Mouse (Mus musculus) embryonic facial prominence, embryonic 13.5 days (tissue): ENCODE results near the gene Kcnk7. TPM values are rescaled to one million over a fixed set of nuclear protein-coding genes. Genes with fewer than 3 reads are reported as not detected.

Experiments used
- ATAC-seq: fragments of 200-750 bp; cut with Nextera tagmentation; 2 replicates; pipeline ENCODE4 v1.8.0; 2017; ENCODE audit warnings: low read depth; ENCODE audit not compliant: insufficient number of reproducible peaks, insufficient read depth, low FRiP score, low TSS enrichment
- H3K27ac ChIP-seq: fragments of 300-500 bp; sonication (generic); 2 replicates; pipeline ENCODE4 v1.5.1; 2015; ENCODE audit warnings: moderate library complexity, mild to moderate bottlenecking, inconsistent platforms
- H3K27me3 ChIP-seq: fragments of 300-500 bp; sonication (generic); 2 replicates; pipeline ENCODE4 v1.6.1; 2015; ENCODE audit warnings: mild to moderate bottlenecking, inconsistent platforms
- H3K36me3 ChIP-seq: fragments of 300-500 bp; sonication (generic); 2 replicates; pipeline ENCODE4 v1.6.1; 2015; ENCODE audit warnings: mild to moderate bottlenecking, inconsistent platforms
- H3K4me1 ChIP-seq: fragments of 300-500 bp; sonication (generic); 2 replicates; pipeline ENCODE4 v1.6.1; 2015; ENCODE audit warnings: inconsistent platforms
- H3K4me2 ChIP-seq: fragments of 300-500 bp; sonication (generic); 2 replicates; pipeline ENCODE4 v1.6.1; 2015; ENCODE audit warnings: moderate library complexity, mild to moderate bottlenecking, inconsistent platforms
- H3K4me3 ChIP-seq: fragments of 300-500 bp; sonication (generic); 2 replicates; pipeline ENCODE4 v1.5.1; 2015; ENCODE audit warnings: mild to moderate bottlenecking, inconsistent platforms
- H3K9ac ChIP-seq: fragments of 300-500 bp; sonication (generic); 2 replicates; pipeline ENCODE4 v1.6.1; 2015; ENCODE audit warnings: mild to moderate bottlenecking, inconsistent platforms
- H3K9me3 ChIP-seq: fragments of 300-500 bp; sonication (generic); 2 replicates; pipeline ENCODE4 v1.6.1; 2016; ENCODE audit warnings: inconsistent platforms
- WGBS: fragments of 180-500 bp; shearing (Covaris S2); methylation state at CpG from one replicate; pipeline ENCODE4 v1.1.7; 2015; ENCODE audit warnings: mixed read lengths; 5-methylcytosine and 5-hydroxymethylcytosine counted together
- polyA plus RNA-seq: library from polyadenylated mRNA; unstranded; fragments of >200 nt; fragmentation: Nextera tagmentation; extraction: Ambion mirVana; gene quantifications from 2 replicates; pipeline ENCODE4 v1.2.1, GENCODE M21; 2015

Gene Kcnk7
- polyA plus RNA-seq, 1 experiment from 2014 or later = 0.59 TPM

- H3K36me3 ChIP-seq = peaks cover 59% of the 10 kb centered on the region
- no peaks in the 10 kb centered on the region for H3K9me3 ChIP-seq
- H3K4me1 ChIP-seq = peaks cover 61% of the 10 kb centered on the region
- 75% methylated on average over 5 of the region's 5 CpGs for WGBS
- peak overlapping the region; percentile 69 for H3K27ac ChIP-seq
- no peak for ATAC-seq
- peak overlapping the region; percentile 94 for H3K9ac ChIP-seq
- peak overlapping the region; percentile 97 for H3K4me3 ChIP-seq
- peak overlapping the region; percentile 100 for H3K4me2 ChIP-seq
- no peaks in the 10 kb centered on the region for H3K27me3 ChIP-seq
These were observed 12.6 kb upstream of the Kcnk7 start for GRCm38 (mm10) chr19:5691601-5692000.

DNA sequence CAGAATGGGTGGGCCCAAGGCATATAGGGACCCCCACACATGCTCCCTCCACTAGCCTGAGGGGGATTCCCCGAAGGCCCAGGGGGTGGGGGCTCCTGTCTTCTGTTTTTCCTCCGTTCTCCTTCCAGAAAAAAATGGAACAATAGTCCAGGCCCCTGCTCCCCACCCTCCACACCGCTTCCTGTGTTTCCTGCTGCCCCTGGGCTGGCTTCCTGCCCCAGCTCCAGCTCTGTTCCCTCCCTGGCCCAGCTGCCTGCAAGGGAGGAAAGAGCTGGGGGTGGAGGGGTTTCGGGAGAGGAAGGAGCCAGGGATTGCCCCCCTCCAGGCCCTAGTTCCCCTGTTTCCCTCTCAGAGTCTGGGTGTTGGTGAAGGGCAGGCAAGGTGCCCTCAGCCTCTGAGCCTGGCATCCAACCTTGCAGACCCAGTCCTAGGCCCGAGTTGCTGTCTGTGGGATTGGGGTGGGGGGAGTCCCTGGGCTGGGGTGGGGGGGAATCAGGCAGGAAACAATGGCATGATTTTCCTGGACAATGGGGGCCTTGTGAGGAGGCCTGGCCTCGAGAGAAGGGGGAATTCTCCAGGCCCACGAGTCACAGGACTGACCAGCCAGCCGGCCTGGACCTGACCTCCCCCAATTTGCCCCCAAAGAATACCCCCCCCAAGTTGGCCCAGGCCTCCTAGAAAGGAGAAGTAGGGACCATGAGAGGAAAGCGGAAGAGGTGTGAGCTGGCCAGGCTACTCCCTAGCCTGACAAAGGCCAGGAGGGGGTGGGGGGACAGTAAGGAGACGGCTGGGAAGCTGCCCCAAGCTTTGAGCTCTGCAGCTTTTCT is 11.9 kb upstream of the Kcnk7 start:
- H3K9ac ChIP-seq = peak overlapping the region; percentile 94
- peak overlapping the region; percentile 69 for H3K27ac ChIP-seq
- ATAC-seq = no peak
- H3K4me2 ChIP-seq = peak overlapping the region; percentile 100
- H3K4me1 ChIP-seq = peaks cover 57% of the 10 kb centered on the region
- H3K9me3 ChIP-seq = no peaks in the 10 kb centered on the region
- peaks cover 62% of the 10 kb centered on the region for H3K36me3 ChIP-seq
- H3K27me3 ChIP-seq = no peaks in the 10 kb centered on the region
- H3K4me3 ChIP-seq = peak overlapping the region; percentile 97
- 37% methylated on average over 10 of the region's 10 CpGs for WGBS

DNA sequence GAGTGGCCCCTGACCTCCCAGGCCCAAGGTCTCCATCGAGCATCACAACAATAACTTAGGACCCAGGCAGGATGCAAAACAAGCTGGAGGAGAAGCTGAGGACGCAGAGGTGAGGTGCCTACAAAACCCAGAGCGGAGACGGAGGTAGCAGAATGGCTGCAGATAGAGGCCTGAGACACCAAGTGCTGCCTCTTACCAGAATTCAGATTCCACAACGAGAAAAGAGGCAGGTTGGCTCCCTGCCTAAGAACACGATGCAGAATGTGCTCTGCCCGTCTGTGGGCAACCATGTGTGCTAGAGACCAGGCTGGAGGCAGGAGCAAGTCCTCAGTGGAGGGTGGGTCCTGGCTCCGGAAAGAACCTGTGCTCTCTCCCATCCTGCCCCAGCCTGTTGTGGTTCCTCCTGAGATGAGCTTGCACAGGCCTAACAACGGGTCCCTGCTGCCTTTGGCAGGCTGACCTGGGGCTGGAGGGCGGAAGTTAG is 11.2 kb upstream of the Kcnk7 start:
- Histone ChIP-seq H3K9me3 (no peaks in the 10 kb centered on the region), H3K9ac (peak overlapping the region; percentile 94), H3K4me3 (peak overlapping the region; percentile 97), H3K27me3 (no peaks in the 10 kb centered on the region), H3K36me3 (peaks cover 68% of the 10 kb centered on the region), H3K4me1 (peaks cover 50% of the 10 kb centered on the region), H3K27ac (peak overlapping the region; percentile 69; the same call in 1 of the 2 replicates), H3K4me2 (peak overlapping the region; percentile 100)
- WGBS = 65% methylated on average over 10 of the region's 10 CpGs
- no peak for ATAC-seq

- H3K4me3 ChIP-seq = no peak overlapping the region
- peak overlapping the region; percentile 69; the same call in 1 of the 2 replicates for H3K27ac ChIP-seq
- no peak for ATAC-seq
- peak overlapping the region; percentile 94; the same call in 1 of the 2 replicates for H3K9ac ChIP-seq
- H3K4me2 ChIP-seq = peak overlapping the region; percentile 100
- H3K36me3 ChIP-seq = peaks cover 77% of the 10 kb centered on the region
- WGBS = 86% methylated on average over 6 of the region's 6 CpGs
- H3K27me3 ChIP-seq = no peaks in the 10 kb centered on the region
- H3K4me1 ChIP-seq = peaks cover 49% of the 10 kb centered on the region
- H3K9me3 ChIP-seq = no peaks in the 10 kb centered on the region
These were observed 10.4 kb upstream of the Kcnk7 start for GRCm38 (mm10) chr19:5693801-5694200.

DNA sequence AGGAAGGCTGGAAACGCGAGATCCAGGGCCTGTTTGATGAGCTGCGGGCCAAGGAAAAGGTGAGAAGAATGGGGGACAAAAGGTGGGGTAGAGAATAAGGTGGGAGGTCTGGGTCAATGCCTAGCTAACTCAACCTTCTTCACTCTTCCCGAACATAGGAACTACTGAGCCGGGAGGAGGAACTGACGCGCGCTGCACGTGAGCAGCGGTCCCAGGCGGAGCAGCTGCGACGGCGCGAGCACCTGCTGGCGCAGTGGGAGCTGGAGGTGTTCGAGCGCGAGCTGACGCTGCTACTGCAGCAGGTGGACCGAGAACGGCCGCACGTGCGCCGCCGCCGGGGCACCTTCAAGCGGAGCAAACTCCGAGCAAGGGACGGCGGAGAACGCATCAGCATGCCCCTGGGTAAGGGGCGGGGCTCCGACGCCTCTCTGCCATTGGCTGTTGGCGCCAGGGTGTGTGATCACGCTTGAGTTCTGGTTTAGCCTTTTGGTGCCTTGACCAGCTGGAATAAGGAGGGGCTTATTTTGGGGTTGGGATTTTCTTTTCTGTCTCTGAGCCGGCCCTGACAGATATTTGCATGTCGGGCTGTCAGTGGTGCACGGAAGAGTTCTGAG is 8.2 kb upstream of the Kcnk7 start:
- H3K4me3 ChIP-seq = peak overlapping the region; percentile 1; the same call in 1 of the 2 replicates
- 0 out of 2 replicates have a peak overlapping the region, but pooled peaks have one; percentile 12 for H3K9ac ChIP-seq
- no peak for ATAC-seq
- H3K27ac ChIP-seq = no peak overlapping the region
- peaks cover 93% of the 10 kb centered on the region for H3K36me3 ChIP-seq
- no peaks in the 10 kb centered on the region for H3K9me3 ChIP-seq
- no peaks in the 10 kb centered on the region for H3K27me3 ChIP-seq
- H3K4me2 ChIP-seq = peak overlapping the region; percentile 27; the same call in 1 of the 2 replicates
- H3K4me1 ChIP-seq = peaks cover 39% of the 10 kb centered on the region
- WGBS = 24% methylated on average over 41 of the region's 41 CpGs

- ATAC-seq = peak; percentile 64; the same call in 1 of the 2 replicates
- no peak overlapping the region for H3K4me2 ChIP-seq
- peaks cover 68% of the 10 kb centered on the region for H3K36me3 ChIP-seq
- no peaks in the 10 kb centered on the region for H3K27me3 ChIP-seq
- H3K9me3 ChIP-seq = no peaks in the 10 kb centered on the region
- 42% methylated on average over 10 of the region's 10 CpGs for WGBS
- peaks cover 15% of the 10 kb centered on the region for H3K4me1 ChIP-seq
- H3K4me3 ChIP-seq = no peak overlapping the region
- H3K27ac ChIP-seq = peak overlapping the region; percentile 79
- H3K9ac ChIP-seq = peak overlapping the region; percentile 45
These were observed 819 bp downstream of the Kcnk7 start for GRCm38 (mm10) chr19:5704801-5705571.

- no peak for ATAC-seq
- Histone ChIP-seq H3K9ac (no peak overlapping the region), H3K27ac (no peak overlapping the region), H3K4me1 (peaks cover 18% of the 10 kb centered on the region), H3K4me3 (no peak overlapping the region), H3K9me3 (no peaks in the 10 kb centered on the region), H3K4me2 (no peak overlapping the region), H3K36me3 (peaks cover 66% of the 10 kb centered on the region), H3K27me3 (no peaks in the 10 kb centered on the region)
- 94% methylated on average over 6 of the region's 6 CpGs for WGBS
These were observed 5.9 kb downstream of the Kcnk7 start for GRCm38 (mm10) chr19:5710068-5710467.

- peaks cover 12% of the 10 kb centered on the region for H3K4me1 ChIP-seq
- no peak overlapping the region for H3K27ac ChIP-seq
- no peak overlapping the region for H3K4me3 ChIP-seq
- H3K9ac ChIP-seq = no peak overlapping the region
- H3K27me3 ChIP-seq = no peaks in the 10 kb centered on the region
- no peak for ATAC-seq
- no peak overlapping the region for H3K4me2 ChIP-seq
- H3K9me3 ChIP-seq = no peaks in the 10 kb centered on the region
- H3K36me3 ChIP-seq = peaks cover 69% of the 10 kb centered on the region
- WGBS = 85% methylated on average over 8 of the region's 8 CpGs
These were observed 6.4 kb downstream of the Kcnk7 start for GRCm38 (mm10) chr19:5710581-5710980.

- H3K9ac ChIP-seq = no peak overlapping the region
- WGBS = 11% methylated on average over 3 of the region's 3 CpGs
- H3K4me3 ChIP-seq = no peak overlapping the region
- H3K27me3 ChIP-seq = no peaks in the 10 kb centered on the region
- ATAC-seq = no peak
- H3K9me3 ChIP-seq = no peaks in the 10 kb centered on the region
- H3K4me1 ChIP-seq = peaks cover 14% of the 10 kb centered on the region
- no peak overlapping the region for H3K4me2 ChIP-seq
- no peak overlapping the region for H3K27ac ChIP-seq
- H3K36me3 ChIP-seq = peaks cover 68% of the 10 kb centered on the region
These were observed 7.1 kb downstream of the Kcnk7 start for GRCm38 (mm10) chr19:5711218-5711617.

DNA sequence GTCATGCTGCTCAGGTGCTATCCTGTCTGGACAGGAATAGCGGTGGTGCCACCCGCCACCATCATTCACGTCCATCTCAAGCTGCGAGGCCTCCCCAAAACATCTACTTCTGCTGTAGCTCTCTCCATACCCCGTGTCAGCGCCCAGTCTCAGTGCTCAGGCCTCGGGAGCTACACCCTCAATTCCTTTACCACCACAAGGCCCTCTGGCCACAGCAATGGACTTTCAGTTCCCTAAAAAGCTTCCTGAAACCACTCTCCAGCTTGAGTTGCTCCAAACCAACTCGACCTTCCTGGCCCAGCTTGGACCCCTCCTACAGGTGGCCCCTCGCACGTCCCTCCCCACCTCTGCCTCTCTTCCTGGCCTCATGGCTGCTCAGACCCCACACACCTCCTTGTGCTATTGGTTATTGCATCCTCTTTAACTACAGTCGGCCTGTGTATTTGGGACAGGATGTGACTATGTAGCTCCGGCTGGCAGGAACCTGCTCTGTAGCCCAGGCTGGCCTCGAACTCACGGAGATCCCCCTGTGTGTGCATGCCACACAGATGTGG is 7.8 kb downstream of the Kcnk7 start:
- Histone ChIP-seq H3K36me3 (peaks cover 69% of the 10 kb centered on the region), H3K27ac (no peak overlapping the region), H3K4me2 (no peak overlapping the region), H3K9me3 (no peaks in the 10 kb centered on the region), H3K4me1 (peaks cover 20% of the 10 kb centered on the region), H3K27me3 (no peaks in the 10 kb centered on the region), H3K4me3 (no peak overlapping the region), H3K9ac (no peak overlapping the region)
- ATAC-seq = no peak
- WGBS = 92% methylated on average over 14 of the region's 14 CpGs

DNA sequence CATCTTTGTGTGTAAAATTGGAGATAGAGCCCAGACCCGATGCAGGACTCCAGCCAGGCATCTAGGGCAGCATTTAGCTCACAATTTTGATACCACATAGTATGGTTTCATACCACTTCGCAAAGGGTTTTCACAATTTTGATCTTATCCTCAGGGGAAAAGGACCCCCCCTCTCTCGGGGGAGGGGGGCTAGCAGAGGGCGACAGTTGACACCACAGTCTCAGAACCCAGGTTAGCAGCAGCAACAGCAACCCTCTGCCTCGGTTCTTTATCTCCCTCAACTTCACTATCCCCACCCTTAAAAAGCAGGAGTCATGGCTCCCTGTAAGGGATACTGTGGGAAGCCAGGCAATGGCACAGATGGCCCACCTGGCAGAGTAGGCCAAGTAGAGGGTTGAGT is 9.1 kb downstream of the Kcnk7 start:
- Histone ChIP-seq H3K4me3 (no peak overlapping the region), H3K9me3 (no peaks in the 10 kb centered on the region), H3K36me3 (peaks cover 65% of the 10 kb centered on the region), H3K4me2 (peak overlapping the region; percentile 9; the same call in 1 of the 2 replicates), H3K27ac (peak overlapping the region; percentile 61), H3K4me1 (peaks cover 21% of the 10 kb centered on the region), H3K9ac (peak overlapping the region; percentile 44; the same call in 1 of the 2 replicates), H3K27me3 (no peaks in the 10 kb centered on the region)
- ATAC-seq = no peak
- WGBS = 68% methylated on average over 5 of the region's 5 CpGs
